Mouse (Mus musculus) ovary, adult 2 months (tissue): ENCODE measurements around the gene C530025M09Rik. TPM values are rescaled to one million over a fixed set of nuclear protein-coding genes. Genes with fewer than 3 reads are reported as not detected.

ENCODE experiments used
- polyA plus RNA-seq: library from polyadenylated mRNA; depleted of rRNA; stranded (reverse); fragments of >200 nt; gene quantifications from 2 replicates; pipeline ENCODE4 v1.2.3, GENCODE M21; 2012; rRNA removed

C530025M09Rik gene
- 0.31 TPM in 1 of 2 replicates, not detected in the other for polyA plus RNA-seq

DNA sequence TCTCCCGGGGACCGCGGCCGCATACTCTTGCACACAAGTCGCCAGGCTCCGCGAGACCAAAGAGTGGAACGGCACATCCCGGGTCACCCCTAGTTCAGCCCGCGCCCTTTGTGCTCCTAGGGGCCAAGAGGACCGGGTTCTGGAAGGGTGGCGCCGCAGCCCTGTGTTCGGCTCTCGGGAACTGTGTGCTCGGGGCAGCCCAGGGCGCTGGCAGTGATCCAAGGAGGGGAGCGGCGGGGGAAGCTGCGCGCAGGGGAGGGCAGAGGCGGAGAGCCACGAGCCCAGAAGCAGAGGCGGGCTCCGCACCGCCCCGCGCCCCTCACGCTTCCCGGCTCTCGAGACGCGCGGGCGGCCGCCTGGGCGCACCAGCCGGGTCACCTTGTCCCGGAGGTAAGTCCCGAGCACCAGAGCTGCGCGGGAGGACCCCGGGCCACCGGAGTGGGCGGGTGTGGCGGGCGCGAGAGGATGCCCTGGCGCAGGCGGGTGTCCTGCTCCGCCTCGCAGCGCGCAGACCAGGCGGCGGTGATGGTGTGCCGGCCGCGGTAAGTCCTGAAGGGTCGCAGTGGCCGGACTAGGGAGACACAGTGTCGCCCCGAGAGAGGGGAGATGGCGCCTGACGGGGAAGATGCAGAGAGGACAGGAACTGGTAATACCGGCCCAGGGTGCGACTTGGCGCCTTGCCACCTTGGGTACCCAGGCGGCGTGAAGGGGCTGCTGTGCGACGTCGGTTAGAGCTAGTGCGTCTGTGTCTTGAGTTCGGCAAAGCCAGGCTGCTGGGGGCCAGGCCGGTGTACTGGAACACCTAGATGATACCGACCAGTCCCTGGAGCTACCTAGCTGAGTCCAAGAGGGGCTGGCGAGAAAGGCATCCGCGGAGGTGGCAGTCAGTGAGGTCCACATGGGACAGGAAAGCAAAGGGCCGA is at the start of gene C530025M09Rik:
C530025M09Rik (minus strand) TSS at position 678 of the 923 bp plus-strand sequence.

DNA sequence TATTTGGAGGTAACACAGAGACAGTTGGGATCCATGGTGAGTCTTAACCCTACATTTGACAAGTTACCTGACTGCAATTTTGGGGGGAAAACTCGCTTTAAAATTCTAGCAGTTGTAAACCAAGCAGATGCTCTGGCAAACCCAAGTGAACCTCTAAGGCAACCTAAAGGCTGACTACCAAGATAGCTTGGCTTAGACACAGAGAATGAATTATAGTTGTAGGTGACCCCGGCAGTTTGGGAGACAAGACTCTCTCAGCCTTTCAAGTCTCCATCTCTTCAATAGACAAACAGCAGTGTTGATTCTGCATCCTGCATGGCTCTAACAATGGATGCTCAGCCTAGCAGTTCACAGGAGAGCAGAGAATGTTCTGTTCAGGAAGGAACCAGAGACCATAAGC is 2.1 kb downstream of the C530025M09Rik start, which contains the start of gene Syndig1:
Syndig1 (plus strand) TSS at position 301 of the 400 bp plus-strand sequence.

Other genes with a start within 250 kb of the C530025M09Rik start
- gene Syndig1, start 2.0 kb downstream of the C530025M09Rik start, polyA plus RNA-seq: 11.7 and 16.2 TPM in 2 replicates